Mouse (Mus musculus) cerebellum, adult 2 months (tissue): ENCODE data around the gene Hspa1a.

Source experiments
- CTCF ChIP-seq: fragments of 200-500 bp; IDR thresholded peaks from 2 replicates; pipeline ENCODE4 v1.5.1; 2011; ENCODE audit warnings: low read depth, mild to moderate bottlenecking, control low read depth, low read length, moderate library complexity, borderline replicate concordance; ENCODE audit not compliant: insufficient read depth
- POLR2A ChIP-seq: fragments of 200-500 bp; IDR thresholded peaks from 2 replicates; pipeline ENCODE4 v1.6.1; 2011; ENCODE audit warnings: low read length, control low read depth, borderline replicate concordance; ENCODE audit not compliant: insufficient read depth

DNA sequence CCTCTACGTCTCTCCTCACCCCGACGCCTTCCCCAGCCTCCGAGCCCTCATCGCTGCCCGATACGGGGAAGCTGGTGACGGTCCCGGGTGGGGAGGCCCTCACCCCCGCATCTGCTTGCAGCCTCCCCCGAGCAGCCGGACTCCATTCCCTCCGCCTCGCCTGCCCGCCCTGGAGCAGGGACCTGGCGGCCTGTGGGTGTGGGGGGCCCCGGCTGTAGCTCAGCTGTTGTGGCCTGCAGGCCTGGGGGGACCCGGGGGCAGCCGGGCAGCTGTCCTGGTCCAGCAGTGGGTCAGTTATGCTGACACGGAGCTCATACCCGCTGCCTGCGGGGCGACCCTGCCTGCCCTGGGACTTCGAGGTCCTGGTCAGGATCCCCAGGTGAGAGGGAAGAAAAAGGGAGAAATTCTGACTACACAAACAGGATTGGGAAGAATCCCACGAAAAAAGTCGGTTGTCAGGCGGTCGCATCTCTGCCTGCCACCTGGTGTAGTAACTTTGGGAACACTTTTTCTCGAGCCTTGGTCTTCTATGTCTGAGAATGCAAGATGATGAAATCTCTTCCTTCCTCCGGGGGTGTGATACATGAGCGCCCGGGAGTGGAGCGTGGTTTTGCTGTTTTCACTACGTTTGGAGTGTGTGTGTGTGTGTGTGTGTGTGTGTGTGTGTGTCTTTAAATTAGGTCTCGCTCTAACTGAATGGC is 29.6 kb upstream of the Hspa1a start:
- TF ChIP-seq CTCF (no peak), POLR2A (no peak)
